Mouse (Mus musculus): ENCODE data around the gene Olfr1339. TPM values are rescaled to one million over a fixed set of nuclear protein-coding genes. Genes with fewer than 3 reads are reported as not detected.

The Olfr1339 gene
- not detected in 2 replicates for polyA plus RNA-seq (2016; fragmentation: Nextera tagmentation; extraction: Ambion mirVana)

- no peaks in the 10 kb centered on the region for H3K27me3 ChIP-seq (ENCODE audit: insufficient read depth, poor library complexity, severe bottlenecking)
- no peak within 1 kb of the TSS for H3K4me3 ChIP-seq
- no peak within 1 kb of the TSS for H3K27ac ChIP-seq
- no peaks in the 10 kb centered on the region for H3K9me3 ChIP-seq
- no peaks in the 10 kb centered on the region for H3K36me3 ChIP-seq
- no peak for DNase-seq (ENCODE audit: low spot score)
- no peaks in the 10 kb centered on the region for H3K4me1 ChIP-seq (replicated peaks)
- WGBS: 90% methylated on average over 1 of the region's 1 CpGs
These were observed at the start of gene Olfr1339 for GRCm38 (mm10) chr4:118731875-118732274. TSS of gene Olfr1339 (plus strand) at chr4:118732175.

- WGBS: 73% methylated on average over 2 of the region's 2 CpGs
- no peak overlapping the region for H3K27ac ChIP-seq
These were observed 44.9 kb upstream of the Olfr1339 start for GRCm38 (mm10) chr4:118687086-118687485.

DNA sequence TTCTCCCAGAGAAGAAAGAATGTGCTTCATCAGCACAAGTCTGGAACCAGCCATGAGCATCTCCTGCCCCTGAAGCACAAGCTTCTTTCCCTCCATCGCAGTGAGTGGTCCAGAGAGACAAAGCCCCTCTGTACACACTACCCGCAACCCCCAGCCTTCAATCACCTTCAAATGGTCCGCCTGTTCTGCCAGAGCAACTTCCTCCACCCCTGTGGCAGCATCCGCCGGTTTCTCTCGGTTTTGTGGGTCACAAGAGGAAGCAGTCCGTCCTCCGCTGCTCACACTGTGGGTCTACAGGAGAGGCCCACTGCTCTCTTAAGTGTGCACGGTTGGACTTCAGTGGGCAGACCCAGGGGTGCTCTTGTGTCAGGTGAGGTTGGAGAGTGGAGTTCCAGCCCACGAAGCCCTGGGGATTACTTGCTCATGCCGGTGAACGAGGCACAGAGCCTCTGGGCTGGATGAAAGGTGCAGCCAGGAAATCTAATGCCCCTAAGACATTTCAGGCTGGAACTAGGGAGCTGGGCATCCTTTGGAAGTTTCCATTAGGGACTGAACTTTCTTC lies 39.5 kb upstream of the Olfr1339 start, which contains the start of gene Olfr1342:
Gene Olfr1342 (minus strand): TSS at position 345 of the 562 bp plus-strand sequence.
- WGBS: 55% methylated on average over 12 of the region's 12 CpGs
- peak; percentile 10 for DNase-seq (ENCODE audit: low spot score)
- Histone ChIP-seq H3K4me1 (replicated peaks) (peaks cover 19% of the 10 kb centered on the region), H3K9me3 (no peaks in the 10 kb centered on the region), H3K27me3 (ENCODE audit: insufficient read depth, poor library complexity, severe bottlenecking) (no peaks in the 10 kb centered on the region), H3K4me3 (no peak within 1 kb of the TSS), H3K36me3 (no peaks in the 10 kb centered on the region), H3K27ac (no peak within 1 kb of the TSS)

More at GRCm38 (mm10) chr4:118687086-118687485, 44.9 kb upstream of the Olfr1339 start:
- no peaks in the 10 kb centered on the region for H3K9me3 ChIP-seq
- no peaks in the 10 kb centered on the region for H3K36me3 ChIP-seq
- no peak overlapping the region for H3K4me3 ChIP-seq
- 0 out of 2 replicates have a peak, but pooled peaks cover under 1% of the 10 kb centered on the region for H3K4me1 ChIP-seq (replicated peaks)
- H3K27me3 ChIP-seq (ENCODE audit: insufficient read depth, poor library complexity, severe bottlenecking): no peaks in the 10 kb centered on the region
- DNase-seq (ENCODE audit: low spot score): no peak

- Histone ChIP-seq H3K4me1 (replicated peaks) (peaks cover 19% of the 10 kb centered on the region), H3K27ac (no peak overlapping the region), H3K27me3 (ENCODE audit: insufficient read depth, poor library complexity, severe bottlenecking) (no peaks in the 10 kb centered on the region), H3K4me3 (no peak overlapping the region), H3K9me3 (no peaks in the 10 kb centered on the region), H3K36me3 (no peaks in the 10 kb centered on the region)
- 49% methylated on average over 2 of the region's 2 CpGs for WGBS
- no peak for DNase-seq (ENCODE audit: low spot score)
These were observed 38.2 kb upstream of the Olfr1339 start for GRCm38 (mm10) chr4:118693812-118694211.

- Histone ChIP-seq H3K4me1 (replicated peaks) (no peaks in the 10 kb centered on the region), H3K27ac (no peak within 1 kb of the TSS), H3K36me3 (no peaks in the 10 kb centered on the region), H3K9me3 (no peaks in the 10 kb centered on the region), H3K27me3 (ENCODE audit: insufficient read depth, poor library complexity, severe bottlenecking) (no peaks in the 10 kb centered on the region), H3K4me3 (no peak within 1 kb of the TSS)
- DNase-seq (ENCODE audit: low spot score): no peak
- WGBS: 79% methylated on average over 3 of the region's 3 CpGs
These were observed 28.8 kb upstream of the Olfr1339 start, which contains the start of gene Olfr1341 for GRCm38 (mm10) chr4:118703223-118703622. TSS of gene Olfr1341 (plus strand) at chr4:118703523.

DNA sequence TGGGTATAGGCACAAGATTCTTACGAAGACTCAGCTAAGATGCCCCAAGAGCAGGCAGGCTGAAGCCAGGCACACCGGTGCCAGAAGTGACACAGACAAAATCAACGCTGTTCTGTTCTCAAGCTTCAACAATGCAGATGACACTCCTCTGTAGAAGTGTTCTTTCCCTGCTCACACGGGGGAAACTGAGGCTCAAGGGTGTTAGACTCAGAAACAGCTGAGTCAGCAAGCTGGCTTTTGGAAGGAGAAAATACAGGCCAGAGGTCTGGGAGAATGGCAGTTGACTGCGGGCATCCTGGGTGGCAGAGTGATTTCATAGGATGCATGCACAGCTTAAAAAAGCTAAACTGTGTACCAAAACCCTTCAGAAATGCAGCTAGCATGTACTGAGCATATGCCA lies 23.9 kb upstream of the Olfr1339 start:
- Histone ChIP-seq H3K4me3 (no peak overlapping the region), H3K27me3 (ENCODE audit: insufficient read depth, poor library complexity, severe bottlenecking) (no peaks in the 10 kb centered on the region), H3K4me1 (replicated peaks) (0 out of 2 replicates have a peak, but pooled peaks cover 6% of the 10 kb centered on the region), H3K9me3 (no peaks in the 10 kb centered on the region), H3K36me3 (no peaks in the 10 kb centered on the region), H3K27ac (no peak overlapping the region)
- DNase-seq (ENCODE audit: low spot score): no peak
- 80% methylated on average over 5 of the region's 5 CpGs for WGBS

DNA sequence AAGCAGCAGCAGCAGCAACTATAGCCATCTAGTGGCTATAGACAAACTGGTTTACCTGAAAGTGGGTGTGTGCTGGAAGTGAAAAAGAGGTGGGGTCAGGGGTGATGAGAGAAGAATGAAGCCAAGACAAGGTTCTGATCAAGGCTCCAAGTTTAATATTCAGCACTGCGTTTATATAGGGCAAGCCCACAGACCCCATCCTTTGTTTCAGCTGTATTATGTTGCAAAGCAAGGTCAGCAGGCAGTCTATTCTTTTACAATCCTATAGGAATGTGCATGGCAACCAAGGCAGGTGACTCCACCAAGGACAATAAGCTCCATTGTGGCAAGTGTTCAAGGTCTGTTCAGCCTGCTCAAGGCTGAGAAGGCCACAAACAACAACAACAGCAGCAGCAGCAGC lies 20.3 kb upstream of the Olfr1339 start:
- Histone ChIP-seq H3K4me1 (replicated peaks) (0 out of 2 replicates have a peak, but pooled peaks cover 6% of the 10 kb centered on the region), H3K27ac (no peak overlapping the region), H3K4me3 (no peak overlapping the region), H3K9me3 (no peaks in the 10 kb centered on the region), H3K36me3 (no peaks in the 10 kb centered on the region), H3K27me3 (ENCODE audit: insufficient read depth, poor library complexity, severe bottlenecking) (no peaks in the 10 kb centered on the region)
- WGBS: 34% methylated on average over 1 of the region's 1 CpGs
- no peak for DNase-seq (ENCODE audit: low spot score)

DNA sequence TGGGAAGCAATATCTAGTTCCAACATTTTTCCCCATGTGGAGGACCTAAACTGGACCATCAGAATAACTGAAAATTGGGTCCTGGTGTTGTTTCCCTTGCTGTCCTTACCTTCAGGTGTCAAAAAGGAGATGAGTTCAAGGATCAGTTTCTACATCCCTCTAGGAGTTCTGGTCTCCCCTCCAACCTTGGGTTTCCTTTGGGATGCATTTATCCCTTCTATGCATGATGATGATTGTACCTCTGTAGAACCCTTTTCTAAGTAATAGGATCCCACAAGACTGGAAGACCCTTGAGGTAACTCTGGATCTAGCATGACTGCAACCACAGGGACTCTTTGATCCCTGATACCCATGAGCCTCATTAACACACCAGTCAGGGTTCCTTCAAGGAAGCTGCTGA lies 12.1 kb upstream of the Olfr1339 start, which contains the start of gene Olfr1340:
Gene Olfr1340 (plus strand): TSS at position 301 of the 400 bp plus-strand sequence.
- Histone ChIP-seq H3K9me3 (no peaks in the 10 kb centered on the region), H3K27ac (no peak within 1 kb of the TSS), H3K4me1 (replicated peaks) (no peaks in the 10 kb centered on the region), H3K36me3 (no peaks in the 10 kb centered on the region), H3K4me3 (no peak within 1 kb of the TSS), H3K27me3 (ENCODE audit: insufficient read depth, poor library complexity, severe bottlenecking) (no peaks in the 10 kb centered on the region)
- no peak for DNase-seq (ENCODE audit: low spot score)

DNA sequence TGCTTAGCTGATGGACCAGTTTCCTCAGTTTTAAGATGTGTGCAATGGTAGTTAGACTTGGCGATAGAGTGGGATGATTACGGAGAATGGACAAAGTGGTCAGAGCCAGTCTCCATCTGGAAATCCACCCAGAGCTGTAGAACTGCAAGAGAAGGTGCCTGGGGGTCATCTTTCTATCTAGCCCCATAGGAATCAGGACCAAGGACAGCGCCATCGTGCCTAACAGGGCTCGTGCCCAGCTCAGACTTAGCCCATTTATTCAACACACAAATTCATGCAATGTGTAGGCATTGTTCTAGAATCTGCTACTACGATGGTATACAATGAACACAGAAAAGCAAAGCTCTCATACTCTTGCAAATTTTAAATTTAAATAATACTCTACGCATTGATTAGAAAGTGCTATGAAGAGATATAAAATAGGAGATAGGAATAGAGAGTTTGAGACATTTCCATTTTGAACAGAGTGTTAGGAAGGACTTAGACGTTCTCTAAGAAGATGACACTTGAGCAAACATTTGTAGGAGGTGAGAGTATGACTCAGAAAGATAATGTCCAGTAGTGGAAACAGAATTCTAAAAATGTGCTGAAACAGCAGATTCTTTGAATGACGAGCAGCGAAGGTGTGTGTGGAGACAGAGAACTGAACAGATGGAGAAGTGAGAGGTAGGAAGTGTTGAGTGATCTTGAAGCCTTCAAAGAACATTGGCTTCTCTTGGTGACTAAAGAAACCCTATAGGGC lies 10.1 kb upstream of the Olfr1339 start:
- 58% methylated on average over 10 of the region's 10 CpGs for WGBS

GRCm38 (mm10) chr4:118739574-118739973 lies 7.6 kb downstream of the Olfr1339 start:
- H3K4me3 ChIP-seq: no peak overlapping the region
- WGBS: 61% methylated on average over 3 of the region's 3 CpGs
- no peak overlapping the region for H3K27ac ChIP-seq
- no peaks in the 10 kb centered on the region for H3K36me3 ChIP-seq
- peaks cover 14% of the 10 kb centered on the region for H3K4me1 ChIP-seq (replicated peaks)
- H3K27me3 ChIP-seq (ENCODE audit: insufficient read depth, poor library complexity, severe bottlenecking): peaks cover 45% of the 10 kb centered on the region
- no peak for DNase-seq (ENCODE audit: low spot score)
- no peaks in the 10 kb centered on the region for H3K9me3 ChIP-seq

More for the DNA sequence above, 10.1 kb upstream of the Olfr1339 start:
- Histone ChIP-seq H3K36me3 (no peaks in the 10 kb centered on the region), H3K4me1 (replicated peaks) (no peaks in the 10 kb centered on the region), H3K27ac (no peak overlapping the region), H3K4me3 (no peak overlapping the region), H3K9me3 (no peaks in the 10 kb centered on the region), H3K27me3 (ENCODE audit: insufficient read depth, poor library complexity, severe bottlenecking) (no peaks in the 10 kb centered on the region)
- DNase-seq (ENCODE audit: low spot score): peak; percentile 8

DNA sequence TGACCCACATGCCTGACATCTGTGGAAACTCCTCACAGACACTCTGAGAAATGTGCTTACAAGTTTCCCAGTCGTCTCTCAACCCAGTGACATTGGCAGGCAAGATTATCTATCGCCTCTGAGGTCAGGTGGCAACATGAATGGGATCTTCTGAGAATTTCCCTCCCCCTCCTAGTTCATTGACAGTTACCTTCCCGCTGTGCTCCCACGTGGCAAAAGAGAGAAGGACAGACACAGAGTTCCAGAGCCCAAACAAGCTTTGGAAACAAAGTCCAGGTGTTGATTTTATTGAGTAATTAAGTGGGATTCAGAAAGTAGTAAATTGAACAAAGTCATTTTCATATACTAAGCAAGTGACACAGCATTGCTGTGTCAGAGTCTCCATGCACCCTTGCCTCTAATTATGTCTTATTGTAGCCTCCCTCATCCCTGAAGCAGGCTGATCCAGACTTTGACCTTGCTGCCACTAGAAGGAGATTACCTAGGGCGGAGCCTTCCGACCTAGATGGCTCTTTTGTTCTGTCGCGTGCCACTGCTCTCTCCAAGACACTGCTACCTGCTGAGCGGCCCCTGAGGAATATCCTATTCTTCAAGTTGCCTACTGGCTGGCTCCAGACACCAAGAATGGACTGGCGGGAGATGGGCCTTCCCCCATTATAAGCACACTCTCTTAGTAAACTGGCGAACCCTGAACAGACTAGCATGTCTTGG lies 9.2 kb downstream of the Olfr1339 start:
- Histone ChIP-seq H3K36me3 (no peaks in the 10 kb centered on the region), H3K27ac (no peak overlapping the region), H3K27me3 (ENCODE audit: insufficient read depth, poor library complexity, severe bottlenecking) (peaks cover 45% of the 10 kb centered on the region), H3K4me3 (peak overlapping the region; percentile 32), H3K9me3 (peaks cover 1% of the 10 kb centered on the region), H3K4me1 (replicated peaks) (peaks cover 14% of the 10 kb centered on the region)
- 6% methylated on average over 11 of the region's 11 CpGs for WGBS
- no peak for DNase-seq (ENCODE audit: low spot score)

DNA sequence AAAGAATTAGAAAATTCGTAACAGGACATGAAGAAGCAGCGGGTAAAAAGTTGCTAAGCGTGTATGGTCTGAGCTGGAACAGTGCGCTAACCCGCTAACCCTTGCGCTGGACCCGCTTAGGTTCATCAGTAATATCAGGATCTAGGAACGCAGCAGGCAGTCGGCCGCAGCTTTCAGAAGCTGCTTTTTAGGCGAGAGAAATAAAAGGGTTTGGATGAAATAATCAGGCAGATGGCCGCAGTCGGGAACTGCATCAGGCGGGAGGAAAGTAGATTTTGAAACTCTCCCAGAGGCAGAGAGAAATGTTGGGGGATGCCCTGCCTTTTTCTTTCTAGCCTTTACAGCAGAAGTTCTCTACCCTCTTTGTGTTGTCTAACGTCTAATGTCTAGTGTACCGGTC lies 9.9 kb downstream of the Olfr1339 start:
- 5% methylated on average over 16 of the region's 16 CpGs for WGBS
- Histone ChIP-seq H3K4me3 (peak overlapping the region; percentile 32), H3K27me3 (ENCODE audit: insufficient read depth, poor library complexity, severe bottlenecking) (peaks cover 45% of the 10 kb centered on the region), H3K27ac (no peak overlapping the region), H3K36me3 (no peaks in the 10 kb centered on the region), H3K4me1 (replicated peaks) (peaks cover 14% of the 10 kb centered on the region), H3K9me3 (peaks cover 9% of the 10 kb centered on the region)
- peak; percentile 8 for DNase-seq (ENCODE audit: low spot score)

DNA sequence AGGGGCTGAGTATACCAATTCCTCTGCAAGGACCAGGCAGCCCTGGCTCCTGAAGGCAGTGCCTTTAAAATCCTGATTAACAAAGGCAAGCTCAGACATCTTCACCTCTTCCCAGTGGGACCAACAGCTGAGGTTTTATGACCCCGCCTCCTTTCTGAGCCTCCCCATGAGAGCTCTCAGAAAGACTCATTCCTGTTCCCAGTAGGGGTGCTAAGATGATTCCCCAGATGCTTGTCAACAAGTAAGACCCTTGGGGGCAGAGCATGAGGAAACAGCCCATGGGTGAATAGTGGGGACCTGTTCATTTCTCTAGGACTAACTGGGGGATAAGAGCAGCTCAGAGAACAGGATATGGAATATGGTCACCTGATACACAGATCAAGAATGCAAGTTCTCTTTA lies 26.7 kb downstream of the Olfr1339 start, which contains the start of gene Olfr1338:
Gene Olfr1338 (minus strand): TSS at position 101 of the 400 bp plus-strand sequence.
- H3K27me3 ChIP-seq (ENCODE audit: insufficient read depth, poor library complexity, severe bottlenecking): no peaks in the 10 kb centered on the region
- no peaks in the 10 kb centered on the region for H3K4me1 ChIP-seq (replicated peaks)
- no peaks in the 10 kb centered on the region for H3K36me3 ChIP-seq
- no peaks in the 10 kb centered on the region for H3K9me3 ChIP-seq
- H3K4me3 ChIP-seq: no peak within 1 kb of the TSS
- no peak within 1 kb of the TSS for H3K27ac ChIP-seq
- no peak for DNase-seq (ENCODE audit: low spot score)
- 65% methylated on average over 1 of the region's 1 CpGs for WGBS

Data from hindbrain, embryonic 10.5 days (tissue).